Mouse (Mus musculus) liver, embryonic 14.5 days (tissue): Measurements from ENCODE around the gene Trp53i13.

Experiments used
- CTCF ChIP-seq: IDR thresholded peaks from 2 replicates; pipeline ENCODE4 v1.5.1; 2016; ENCODE audit warnings: antibody characterized with exemption, low read depth, control low read depth
- EP300 ChIP-seq: IDR thresholded peaks from 2 replicates; pipeline ENCODE4 v1.6.1; 2016; ENCODE audit warnings: antibody characterized with exemption, low read depth

DNA sequence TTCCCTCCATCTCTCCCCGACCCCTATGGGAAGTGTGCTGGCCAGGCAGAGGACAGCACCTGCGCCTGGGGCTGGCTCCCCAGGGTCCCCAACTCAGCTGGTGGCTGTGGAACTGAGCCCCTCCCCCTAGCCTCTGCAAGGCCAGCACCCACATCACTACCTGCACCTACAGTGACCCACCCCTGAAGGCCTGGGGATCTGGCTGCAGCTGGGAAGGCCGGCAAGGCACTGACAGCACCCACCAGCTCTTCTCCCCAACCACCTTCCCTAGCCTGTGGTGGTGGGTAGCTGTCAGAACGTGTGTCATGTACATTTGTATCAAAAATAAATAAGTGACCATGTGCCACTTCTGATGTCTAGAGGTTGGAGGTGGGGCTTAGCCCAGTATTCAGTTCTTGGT is 8.4 kb downstream of the Trp53i13 start:
- TF ChIP-seq CTCF (no peak), EP300 (no peak)
